Mouse (Mus musculus): ENCODE data around the gene Creb3l4. TPM values are rescaled to one million over a fixed set of nuclear protein-coding genes. Genes with fewer than 3 reads are reported as not detected.
"Not testable (repeated sequence)": the region's sequence is repeated elsewhere in the genome, so short reads cannot be mapped to it uniquely, and the experiment has no call there.

Creb3l4 gene
- polyA plus RNA-seq, 1 experiment from 2014 or later, result 2.2 TPM

DNA sequence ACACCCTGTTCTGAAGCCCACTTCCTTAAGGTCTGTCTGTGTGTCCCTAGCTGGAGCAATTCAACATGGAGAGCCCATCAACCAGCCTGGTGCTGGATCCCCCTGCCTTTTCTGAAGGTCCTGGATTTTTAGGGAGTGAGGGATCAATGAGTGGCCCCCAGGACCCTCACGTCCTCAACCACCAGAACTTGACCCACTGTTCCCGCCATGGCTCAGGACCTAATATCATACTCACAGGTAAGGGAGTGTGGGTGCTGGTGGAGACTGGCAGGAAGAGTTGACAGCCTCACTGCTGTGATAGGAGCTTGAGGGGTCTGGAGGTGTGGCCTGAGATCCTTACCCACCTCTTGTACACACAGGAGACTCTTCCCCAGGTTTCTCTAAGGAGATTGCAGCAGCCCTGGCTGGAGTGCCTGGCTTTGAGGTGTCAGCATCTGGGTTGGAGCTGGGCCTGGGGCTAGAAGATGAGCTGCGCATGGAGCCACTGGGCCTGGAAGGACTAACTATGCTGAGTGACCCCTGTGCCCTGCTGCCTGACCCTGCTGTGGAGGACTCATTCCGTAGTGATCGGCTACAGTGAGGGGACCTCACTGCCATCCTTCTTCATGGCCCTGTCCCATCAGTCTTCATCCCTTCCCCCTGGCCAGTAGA, 19.9 kb upstream of the Creb3l4 start:
- Histone ChIP-seq H3K36me3 (peaks cover 55% of the 10 kb centered on the region), H3K9ac (no peak overlapping the region), H3K4me3 (no peak overlapping the region), H3K4me1 (replicated peaks) (peaks cover 20% of the 10 kb centered on the region), H3K27ac (no peak overlapping the region), H3K4me2 (no peak overlapping the region), H3K27me3 (no peaks in the 10 kb centered on the region), H3K9me3 (replicated peaks) (no peaks in the 10 kb centered on the region)
- 87% methylated on average over 5 of the region's 5 CpGs for WGBS
- no peak for ATAC-seq (replicated peaks; ENCODE audit: insufficient number of reproducible peaks, insufficient read depth, low FRiP score, low read depth)

DNA sequence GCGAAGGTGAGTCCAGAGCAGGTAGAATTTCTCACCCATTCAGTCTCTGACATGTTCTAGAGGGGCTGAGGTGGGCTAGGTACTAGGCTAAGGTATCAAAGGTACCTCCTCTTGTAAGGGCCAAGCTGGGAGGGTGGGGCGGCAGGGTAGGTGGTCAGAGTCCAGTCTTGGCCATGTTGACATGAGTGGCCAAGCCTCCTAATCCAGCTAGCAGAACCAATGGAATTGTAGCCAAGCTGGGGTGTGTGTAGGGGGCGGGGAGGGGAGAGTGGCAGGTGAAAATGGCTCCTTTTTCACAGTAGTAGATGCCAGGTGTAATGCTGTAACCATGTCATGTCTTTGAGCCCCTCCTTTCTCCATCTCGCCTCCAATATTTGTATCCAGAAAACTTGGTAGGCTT, 15.2 kb upstream of the Creb3l4 start:
- no peak overlapping the region for H3K27ac ChIP-seq
- H3K4me3 ChIP-seq, result no peak overlapping the region
- peaks cover 11% of the 10 kb centered on the region for H3K4me1 ChIP-seq (replicated peaks)
- H3K4me2 ChIP-seq, result no peak overlapping the region
- no peak overlapping the region for H3K9ac ChIP-seq
- 85% methylated on average over 4 of the region's 4 CpGs for WGBS
- ATAC-seq (replicated peaks; ENCODE audit: insufficient number of reproducible peaks, insufficient read depth, low FRiP score, low read depth), result no peak
- peaks cover 59% of the 10 kb centered on the region for H3K36me3 ChIP-seq
- no peaks in the 10 kb centered on the region for H3K27me3 ChIP-seq
- H3K9me3 ChIP-seq (replicated peaks), result no peaks in the 10 kb centered on the region

DNA sequence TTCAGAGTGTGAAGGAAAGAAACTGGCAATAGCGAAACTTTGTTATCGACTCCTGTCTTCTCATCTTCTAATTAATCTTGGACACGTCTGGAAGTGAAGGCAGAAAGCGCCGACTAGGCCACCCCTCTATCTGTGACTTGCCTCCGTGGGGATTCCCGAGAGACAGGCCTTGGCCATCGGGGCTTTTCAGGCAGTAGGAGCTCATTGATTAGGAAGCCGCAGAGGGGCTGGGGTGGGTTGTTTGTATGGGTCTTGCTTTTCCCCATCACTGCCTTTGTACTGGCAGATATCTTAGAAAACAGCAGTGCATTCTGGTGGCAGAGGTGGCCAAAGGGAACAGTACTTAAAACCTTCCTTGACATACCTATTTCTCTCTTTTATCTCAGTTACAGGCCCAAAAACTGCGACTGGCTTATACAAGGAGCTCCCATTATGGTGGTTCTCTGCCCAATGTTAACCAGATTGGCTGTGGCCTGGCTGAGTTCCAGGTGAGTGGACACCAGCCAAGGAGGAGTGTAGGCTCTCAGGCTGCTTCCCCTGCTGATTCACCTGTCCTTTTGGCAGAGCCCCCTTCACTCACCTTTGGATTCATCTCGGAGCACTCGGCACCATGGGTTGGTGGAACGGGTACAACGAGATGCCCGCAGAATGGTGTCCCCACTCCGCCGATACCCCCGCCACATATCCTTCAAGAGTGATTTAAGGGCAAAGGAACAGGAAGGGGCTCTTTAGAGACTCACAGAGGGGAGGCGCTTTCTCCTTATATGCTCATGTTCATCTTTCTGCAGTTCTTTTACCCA, 13.6 kb upstream of the Creb3l4 start:
- H3K36me3 ChIP-seq, result peaks cover 43% of the 10 kb centered on the region
- no peak for ATAC-seq (replicated peaks; ENCODE audit: insufficient number of reproducible peaks, insufficient read depth, low FRiP score, low read depth)
- 88% methylated on average over 19 of the region's 19 CpGs for WGBS
- H3K9me3 ChIP-seq (replicated peaks), result no peaks in the 10 kb centered on the region
- H3K4me1 ChIP-seq (replicated peaks), result peaks cover 14% of the 10 kb centered on the region
- H3K4me2 ChIP-seq, result no peak overlapping the region
- H3K9ac ChIP-seq, result no peak overlapping the region
- no peaks in the 10 kb centered on the region for H3K27me3 ChIP-seq
- no peak overlapping the region for H3K4me3 ChIP-seq
- no peak overlapping the region for H3K27ac ChIP-seq

DNA sequence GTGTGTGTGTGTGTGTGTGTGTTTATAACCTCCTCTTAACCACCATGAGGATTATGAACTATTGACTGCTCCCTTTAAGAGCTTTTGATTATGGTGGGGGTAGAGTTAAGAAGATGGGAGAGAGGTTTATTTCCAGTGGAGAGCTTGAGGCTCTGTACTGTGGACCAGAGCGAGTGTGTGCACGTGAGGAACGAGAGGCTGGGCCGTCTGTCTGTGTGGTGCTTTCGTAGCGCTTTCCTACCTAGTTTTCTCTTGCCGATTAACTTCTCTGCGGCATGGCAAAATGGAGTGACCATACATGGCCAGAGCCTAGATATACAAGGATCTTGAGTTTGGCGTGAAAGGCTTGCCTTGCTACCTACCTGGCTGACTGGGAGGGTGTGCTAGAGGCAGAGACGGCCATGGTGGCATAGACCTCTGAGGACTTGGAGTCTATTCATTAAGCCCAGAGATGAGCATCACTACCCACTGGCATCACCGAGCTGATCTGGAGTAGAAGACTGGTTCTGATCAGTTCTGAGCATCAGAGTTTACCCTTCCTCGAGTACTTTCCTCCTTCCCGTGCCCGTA, 12.6 kb upstream of the Creb3l4 start:
- no peaks in the 10 kb centered on the region for H3K27me3 ChIP-seq
- H3K4me2 ChIP-seq, result peak overlapping the region; percentile 73; the same call in 1 of the 2 replicates
- ATAC-seq (replicated peaks; ENCODE audit: insufficient number of reproducible peaks, insufficient read depth, low FRiP score, low read depth), result no peak
- H3K9me3 ChIP-seq (replicated peaks), result no peaks in the 10 kb centered on the region
- WGBS, result 90% methylated on average over 14 of the region's 14 CpGs
- peaks cover 45% of the 10 kb centered on the region for H3K36me3 ChIP-seq
- peaks cover 14% of the 10 kb centered on the region for H3K4me1 ChIP-seq (replicated peaks)
- no peak overlapping the region for H3K27ac ChIP-seq
- H3K9ac ChIP-seq, result no peak overlapping the region
- H3K4me3 ChIP-seq, result no peak overlapping the region

DNA sequence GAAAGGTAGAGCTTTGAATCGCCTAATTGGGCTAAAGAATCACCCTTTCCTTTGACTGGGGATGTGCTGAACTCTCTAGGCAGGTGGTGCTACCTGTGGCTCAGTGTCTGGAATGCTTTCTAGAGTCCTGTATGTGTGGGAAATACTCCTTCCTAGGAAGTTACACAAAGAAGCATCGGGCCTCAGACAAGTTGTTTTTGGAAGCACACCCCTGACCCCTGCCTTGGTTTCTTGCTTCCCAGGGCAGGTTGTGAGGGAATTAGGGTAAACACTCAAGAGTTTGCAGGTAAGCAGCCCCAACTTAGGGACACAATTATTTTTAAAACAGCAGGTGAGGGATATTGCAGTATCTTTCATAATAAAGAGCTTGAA, 11.9 kb upstream of the Creb3l4 start:
- H3K9me3 ChIP-seq (replicated peaks), result no peaks in the 10 kb centered on the region
- ATAC-seq (replicated peaks; ENCODE audit: insufficient number of reproducible peaks, insufficient read depth, low FRiP score, low read depth), result no peak
- peaks cover 17% of the 10 kb centered on the region for H3K4me1 ChIP-seq (replicated peaks)
- H3K27ac ChIP-seq, result peak overlapping the region; percentile 92; the same call in 1 of the 2 replicates
- 16% methylated on average over 2 of the region's 2 CpGs for WGBS
- H3K4me2 ChIP-seq, result peak overlapping the region; percentile 73
- peaks cover 42% of the 10 kb centered on the region for H3K36me3 ChIP-seq
- peak overlapping the region; percentile 94 for H3K9ac ChIP-seq
- peak overlapping the region; percentile 97 for H3K4me3 ChIP-seq
- no peaks in the 10 kb centered on the region for H3K27me3 ChIP-seq

DNA sequence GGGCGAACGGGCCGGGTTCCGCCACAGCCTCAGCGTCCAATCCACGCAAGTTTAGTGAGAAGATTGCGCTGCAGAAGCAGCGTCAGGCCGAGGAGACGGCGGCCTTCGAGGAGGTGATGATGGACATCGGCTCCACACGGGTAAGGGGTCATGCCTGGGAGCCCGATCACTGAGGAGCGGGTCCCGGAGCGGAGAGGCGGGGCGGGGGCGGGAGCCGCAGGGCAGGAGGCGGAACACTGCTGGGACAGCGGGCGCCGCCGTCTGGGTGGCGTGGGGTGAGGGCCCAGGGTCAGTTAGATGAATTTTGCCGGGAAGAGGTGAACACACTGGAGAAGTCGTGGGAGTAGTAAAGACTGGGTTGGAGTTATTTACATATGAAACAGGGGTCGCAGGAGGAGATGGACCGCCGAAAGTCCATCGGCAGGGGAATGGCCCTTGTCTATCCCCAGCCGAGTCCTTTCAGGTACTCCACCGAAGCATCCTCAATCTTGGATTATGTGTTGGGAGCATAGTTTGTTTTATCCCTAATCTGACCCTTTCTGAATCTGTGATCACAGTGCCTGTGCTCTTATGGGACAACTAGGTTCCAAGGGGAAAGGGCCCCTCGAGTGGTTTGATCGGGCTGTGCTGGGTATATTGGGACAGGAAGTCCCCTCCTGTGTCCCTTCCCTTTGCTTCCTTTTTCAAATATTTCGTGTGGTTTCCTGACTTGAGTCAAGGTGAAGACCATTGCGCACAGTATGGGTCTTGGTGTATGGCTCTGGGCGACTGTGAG, 11.3 kb upstream of the Creb3l4 start:
- Histone ChIP-seq H3K4me2 (peak overlapping the region; percentile 73), H3K36me3 (peaks cover 36% of the 10 kb centered on the region), H3K4me1 (replicated peaks) (peaks cover 17% of the 10 kb centered on the region), H3K4me3 (peak overlapping the region; percentile 97), H3K27ac (peak overlapping the region; percentile 92), H3K9me3 (replicated peaks) (no peaks in the 10 kb centered on the region), H3K9ac (peak overlapping the region; percentile 94), H3K27me3 (no peaks in the 10 kb centered on the region)
- under 1% methylated on average over 41 of the region's 41 CpGs for WGBS
- peak; percentile 62 for ATAC-seq (replicated peaks; ENCODE audit: insufficient number of reproducible peaks, insufficient read depth, low FRiP score, low read depth)

DNA sequence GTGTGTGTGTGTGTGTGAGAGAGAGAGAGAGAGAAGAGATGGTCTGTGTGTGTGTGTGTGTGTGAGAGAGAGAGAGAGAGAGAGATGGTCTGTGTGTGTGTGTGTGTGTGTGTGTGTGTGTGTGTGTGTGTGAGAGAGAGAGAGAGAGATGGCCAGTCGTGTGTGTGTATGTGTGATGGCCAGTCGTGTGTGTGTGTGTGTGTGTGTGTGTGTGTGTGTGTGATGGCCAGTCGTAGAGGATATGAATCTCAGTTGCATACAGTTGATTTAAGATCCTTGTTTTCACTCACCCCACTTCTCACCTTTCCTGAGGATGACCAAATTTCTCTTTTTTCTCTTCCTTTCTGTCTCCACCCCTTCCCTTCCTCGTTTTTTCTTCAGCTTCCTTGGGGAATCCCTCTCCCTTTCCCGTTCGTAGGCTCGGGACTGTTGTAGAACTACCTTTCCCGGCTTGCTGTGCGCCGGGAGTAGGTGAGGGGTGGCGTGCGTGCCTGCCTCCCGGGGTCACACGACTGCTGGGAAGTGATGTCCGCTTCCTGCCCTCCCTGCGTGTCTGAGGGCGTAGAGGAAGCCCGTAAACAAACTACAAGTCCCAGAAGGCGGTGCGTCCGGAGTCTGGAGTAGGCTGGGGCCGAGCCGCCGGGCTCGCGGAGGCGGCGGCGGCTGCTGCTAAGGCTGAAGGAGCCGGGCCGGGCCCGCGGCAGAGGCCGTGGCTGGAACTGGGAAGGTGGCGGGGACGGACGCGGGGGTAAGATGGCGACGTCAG, 10.5 kb upstream of the Creb3l4 start, which contains the start of gene Crtc2:
Gene Crtc2 (plus strand): TSS at position 511 of the 766 bp plus-strand sequence.
- 1% methylated on average over 40 of the region's 40 CpGs for WGBS
- peak; percentile 98 for ATAC-seq (replicated peaks; ENCODE audit: insufficient number of reproducible peaks, insufficient read depth, low FRiP score, low read depth)
- Histone ChIP-seq H3K4me1 (replicated peaks) (peaks cover 23% of the 10 kb centered on the region), H3K36me3 (peaks cover 32% of the 10 kb centered on the region), H3K4me2 (peak within 1 kb of the TSS; percentile 73), H3K9me3 (replicated peaks) (no peaks in the 10 kb centered on the region), H3K27ac (peak within 1 kb of the TSS; percentile 92), H3K9ac (peak within 1 kb of the TSS; percentile 94), H3K27me3 (no peaks in the 10 kb centered on the region), H3K4me3 (peak within 1 kb of the TSS; percentile 97)

DNA sequence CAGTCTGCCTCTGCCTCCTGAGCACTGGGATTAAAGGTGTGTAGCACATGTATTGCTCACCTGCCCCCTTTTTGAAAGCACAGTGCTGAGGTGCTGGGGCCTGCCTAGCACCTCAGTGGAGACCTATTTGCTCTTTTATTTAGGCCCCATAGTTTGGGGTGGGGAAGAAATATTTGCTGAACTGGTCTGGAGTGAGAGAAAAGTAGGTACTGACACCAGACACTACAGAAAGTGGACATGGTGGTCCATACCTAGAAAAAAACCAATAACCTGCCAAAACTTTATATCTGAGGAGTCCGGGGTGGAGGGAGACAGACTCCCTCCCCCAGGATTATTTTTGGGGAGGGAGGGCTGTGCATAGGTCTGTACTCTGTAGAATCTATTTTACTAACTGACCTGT, 9.9 kb upstream of the Creb3l4 start:
- peaks cover 25% of the 10 kb centered on the region for H3K4me1 ChIP-seq (replicated peaks)
- not testable (repeated sequence) for H3K9ac ChIP-seq; H3K4me2 ChIP-seq; H3K9me3 ChIP-seq (replicated peaks); ATAC-seq (replicated peaks; ENCODE audit: insufficient number of reproducible peaks, insufficient read depth, low FRiP score, low read depth); H3K27me3 ChIP-seq; H3K27ac ChIP-seq; H3K4me3 ChIP-seq
- 67% methylated on average over 1 of the region's 1 CpGs for WGBS
- H3K36me3 ChIP-seq, result peaks cover 26% of the 10 kb centered on the region

DNA sequence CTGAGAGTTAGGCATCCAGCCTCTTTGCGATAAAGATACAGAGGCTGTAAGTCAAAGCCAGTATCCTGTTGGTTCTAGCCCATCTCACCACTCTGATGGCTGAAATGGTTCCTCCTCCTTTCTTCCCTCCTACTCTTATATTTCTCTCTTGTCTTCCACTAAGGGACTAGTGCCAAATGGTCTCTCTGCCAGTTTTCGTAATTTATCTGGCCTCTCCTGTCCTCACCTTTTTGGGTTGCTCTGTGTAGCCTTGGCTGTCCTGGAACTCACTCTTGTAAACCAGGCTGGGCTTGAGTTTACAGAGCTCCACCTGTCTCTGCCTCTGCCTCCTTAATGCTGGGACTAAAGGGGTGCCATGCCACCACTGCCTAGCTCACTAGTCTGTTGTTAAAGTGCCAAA, 9.3 kb upstream of the Creb3l4 start:
- not testable (repeated sequence) for ATAC-seq (replicated peaks; ENCODE audit: insufficient number of reproducible peaks, insufficient read depth, low FRiP score, low read depth)
- 75% methylated on average over 2 of the region's 2 CpGs for WGBS
- H3K4me1 ChIP-seq (replicated peaks), result peaks cover 26% of the 10 kb centered on the region

DNA sequence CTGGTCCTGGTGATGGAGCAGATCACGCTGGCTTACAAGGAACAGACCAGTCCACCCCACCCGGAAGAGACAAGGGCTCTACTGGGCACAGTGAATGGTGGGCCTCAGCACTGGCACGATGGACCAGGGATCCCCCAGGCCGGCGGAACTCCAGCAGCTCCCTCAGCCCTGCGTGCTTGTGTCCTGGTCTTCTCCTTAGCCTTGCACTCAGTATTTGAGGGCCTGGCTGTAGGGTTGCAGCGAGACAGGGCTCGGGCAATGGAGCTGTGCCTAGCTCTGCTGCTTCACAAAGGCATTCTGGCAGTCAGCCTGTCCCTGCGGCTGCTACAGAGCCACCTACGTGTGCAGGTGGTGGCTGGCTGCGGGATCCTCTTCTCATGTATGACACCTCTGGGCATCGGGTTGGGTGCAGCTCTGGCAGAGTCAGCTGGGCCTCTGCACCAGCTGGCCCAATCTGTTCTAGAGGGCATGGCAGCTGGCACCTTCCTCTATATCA, 8.5 kb upstream of the Creb3l4 start:
- WGBS, result 92% methylated on average over 10 of the region's 12 CpGs

More for the DNA sequence above, 9.3 kb upstream of the Creb3l4 start:
- H3K27ac ChIP-seq; H3K9ac ChIP-seq; H3K27me3 ChIP-seq; H3K9me3 ChIP-seq (replicated peaks); H3K4me2 ChIP-seq; H3K4me3 ChIP-seq: not testable (repeated sequence)
- H3K36me3 ChIP-seq, result peaks cover 21% of the 10 kb centered on the region

More for the DNA sequence above, 8.5 kb upstream of the Creb3l4 start:
- not testable (repeated sequence) for H3K4me2 ChIP-seq; H3K27ac ChIP-seq; H3K9me3 ChIP-seq (replicated peaks); H3K9ac ChIP-seq; H3K4me3 ChIP-seq; H3K27me3 ChIP-seq; ATAC-seq (replicated peaks; ENCODE audit: insufficient number of reproducible peaks, insufficient read depth, low FRiP score, low read depth)
- Histone ChIP-seq H3K36me3 (peaks cover 16% of the 10 kb centered on the region; the same call in 1 of the 2 replicates), H3K4me1 (replicated peaks) (peaks cover 29% of the 10 kb centered on the region)

Data from heart, embryonic 15.5 days (tissue).